Mouse (Mus musculus): ENCODE data around the gene Kmt5c. TPM values are rescaled to one million over a fixed set of nuclear protein-coding genes. Genes with fewer than 3 reads are reported as not detected.
"Not testable (repeated sequence)": the region's sequence is repeated elsewhere in the genome, so short reads cannot be mapped to it uniquely, and the experiment has no call there.

Kmt5c gene
- polyA plus RNA-seq, 1 experiment from 2014 or later = 88.1 TPM

DNA sequence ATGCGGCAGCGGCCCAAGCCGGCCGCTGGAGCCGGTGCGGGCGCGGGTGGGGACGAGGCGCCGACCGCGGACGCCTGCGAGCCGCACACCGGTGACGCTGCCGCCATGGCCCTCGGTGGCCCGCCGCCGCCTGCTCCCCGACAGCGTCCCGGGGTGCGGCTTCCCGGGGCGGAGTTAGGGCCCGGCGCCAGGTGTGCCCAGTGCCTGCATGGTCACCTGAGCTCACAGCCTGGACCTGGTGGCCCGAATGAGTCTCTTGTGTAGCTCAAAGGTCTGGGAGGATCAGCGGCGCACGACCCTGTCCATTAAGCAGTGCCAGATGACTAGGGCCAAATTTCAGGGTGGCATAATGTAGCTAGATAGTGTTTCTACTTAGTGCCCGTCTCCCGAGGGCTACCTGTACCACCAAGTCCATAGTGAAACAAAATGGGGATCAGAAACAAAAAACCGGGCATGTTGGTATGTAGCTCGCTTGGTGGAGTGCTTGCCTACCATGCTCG is 49.6 kb downstream of the Kmt5c start, which contains the start of gene Tmem238:
Gene Tmem238, minus strand, starts transcription at position 221 of the 500 bp plus-strand sequence.
- 7% methylated on average over 39 of the region's 40 CpGs for WGBS
- Histone ChIP-seq H3K4me2 (ENCODE audit: low read depth, low read length, severe bottlenecking) (peak within 1 kb of the TSS; percentile 85), H3K9ac (ENCODE audit: low read length) (peak within 1 kb of the TSS; percentile 80), H3K4me3 (ENCODE audit: low read depth, low read length) (peak within 1 kb of the TSS; percentile 48), H3K4me1 (replicated peaks; ENCODE audit: control insufficient read depth, insufficient read depth, low read length) (peaks cover 12% of the 10 kb centered on the region; the same call in 1 of the 2 replicates), H3K9me3 (ENCODE audit: control insufficient read depth, low read length) (no peaks in the 10 kb centered on the region), H3K27ac (ENCODE audit: low read depth, low read length) (no peak within 1 kb of the TSS), H3K27me3 (ENCODE audit: control insufficient read depth, insufficient read depth, low read length) (peaks cover 8% of the 10 kb centered on the region; the same call in 1 of the 2 replicates), H3K36me3 (ENCODE audit: control insufficient read depth, insufficient read depth, low read length) (peaks cover under 1% of the 10 kb centered on the region)
- ATAC-seq (replicated peaks; ENCODE audit: low FRiP score) (no peak; the same call in none of the 2 replicates), DNase-seq (ENCODE audit: low spot score) (no peak)

DNA sequence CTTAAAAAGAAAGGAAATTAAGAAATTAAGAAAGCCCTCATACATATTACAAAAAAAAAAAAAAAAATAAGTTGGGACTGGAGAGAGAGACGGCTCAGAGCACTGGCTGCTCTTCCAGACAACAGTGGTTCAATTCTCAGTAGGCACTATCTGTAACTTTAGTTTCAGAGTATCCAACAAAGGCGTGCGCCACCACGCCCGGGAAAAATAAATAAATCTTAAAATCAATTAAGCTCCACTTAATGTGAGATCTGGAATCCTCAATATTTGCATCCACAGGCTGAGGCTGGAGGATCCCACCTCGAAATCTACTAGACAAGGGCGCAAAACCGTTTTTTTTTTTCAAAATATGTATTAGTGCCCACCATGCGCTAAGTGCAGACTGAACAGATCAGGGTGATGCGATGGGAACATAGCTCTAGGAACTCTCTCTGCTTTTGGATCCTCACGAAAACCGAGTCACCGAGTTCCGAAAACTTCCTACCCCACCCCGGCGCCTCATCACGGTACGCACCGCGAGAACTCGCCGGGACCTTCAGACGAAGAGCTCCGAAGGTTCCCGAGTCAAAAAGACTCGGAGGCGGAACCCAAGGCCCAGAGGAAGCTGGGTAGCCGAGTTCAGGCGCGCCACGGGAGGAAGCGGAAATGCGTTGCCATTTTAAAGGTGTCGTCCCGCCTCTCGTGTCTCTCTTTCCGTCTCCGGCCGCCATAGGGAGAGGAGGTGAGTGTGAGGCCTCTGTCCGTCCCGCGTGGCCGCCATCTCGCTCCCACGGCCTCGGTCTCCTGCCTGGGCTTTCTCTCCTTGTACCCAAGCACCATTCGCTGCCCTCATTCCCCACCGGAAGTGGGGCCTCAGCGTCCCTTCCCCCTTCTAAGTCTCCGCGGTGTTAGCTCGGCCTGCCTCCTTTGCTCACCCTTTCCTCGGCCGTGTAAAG is 52.6 kb downstream of the Kmt5c start, which contains the start of gene Rpl28:
Gene Rpl28, plus strand, starts transcription at position 597 of the 935 bp plus-strand sequence.
- ATAC-seq (replicated peaks; ENCODE audit: low FRiP score) (peak; percentile 91), DNase-seq (ENCODE audit: low spot score) (peak; percentile 96)
- 2% methylated on average over 54 of the region's 54 CpGs for WGBS
- Histone ChIP-seq H3K27me3 (ENCODE audit: control insufficient read depth, insufficient read depth, low read length) (peaks cover 8% of the 10 kb centered on the region; the same call in 1 of the 2 replicates), H3K9ac (ENCODE audit: low read length) (peak within 1 kb of the TSS; percentile 72), H3K27ac (ENCODE audit: low read depth, low read length) (peak within 1 kb of the TSS; percentile 87), H3K4me1 (replicated peaks; ENCODE audit: control insufficient read depth, insufficient read depth, low read length) (peaks cover 12% of the 10 kb centered on the region; the same call in 1 of the 2 replicates), H3K9me3 (ENCODE audit: control insufficient read depth, low read length) (no peaks in the 10 kb centered on the region), H3K4me3 (ENCODE audit: low read depth, low read length) (peak within 1 kb of the TSS; percentile 61), H3K4me2 (ENCODE audit: low read depth, low read length, severe bottlenecking) (peak within 1 kb of the TSS; percentile 88), H3K36me3 (ENCODE audit: control insufficient read depth, insufficient read depth, low read length) (peaks cover 16% of the 10 kb centered on the region)

DNA sequence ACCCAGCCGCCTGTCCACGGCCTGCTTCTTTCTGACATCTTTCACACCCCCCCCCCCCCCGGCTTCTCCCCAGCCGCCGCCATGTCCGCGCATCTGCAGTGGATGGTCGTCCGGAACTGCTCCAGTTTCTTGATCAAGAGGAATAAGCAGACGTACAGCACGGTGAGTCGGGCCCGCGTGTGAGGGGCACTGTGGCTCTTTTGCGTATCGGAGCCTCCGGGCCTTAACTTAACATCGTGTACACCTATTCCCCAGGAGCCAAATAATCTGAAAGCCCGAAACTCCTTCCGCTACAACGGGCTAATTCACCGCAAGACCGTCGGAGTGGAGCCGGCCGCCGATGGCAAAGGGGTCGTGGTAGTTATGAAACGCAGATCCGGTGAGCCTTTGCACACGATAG is 53.3 kb downstream of the Kmt5c start:
- Histone ChIP-seq H3K4me2 (ENCODE audit: low read depth, low read length, severe bottlenecking) (peak overlapping the region; percentile 88), H3K36me3 (ENCODE audit: control insufficient read depth, insufficient read depth, low read length) (peaks cover 16% of the 10 kb centered on the region), H3K4me3 (ENCODE audit: low read depth, low read length) (peak overlapping the region; percentile 61), H3K4me1 (replicated peaks; ENCODE audit: control insufficient read depth, insufficient read depth, low read length) (peaks cover 12% of the 10 kb centered on the region; the same call in 1 of the 2 replicates), H3K27ac (ENCODE audit: low read depth, low read length) (peak overlapping the region; percentile 13; the same call in 1 of the 2 replicates), H3K9ac (ENCODE audit: low read length) (peak overlapping the region; percentile 72)
- H3K9me3 ChIP-seq (ENCODE audit: control insufficient read depth, low read length); DNase-seq (ENCODE audit: low spot score); ATAC-seq (replicated peaks; ENCODE audit: low FRiP score); H3K27me3 ChIP-seq (ENCODE audit: control insufficient read depth, insufficient read depth, low read length): not testable (repeated sequence)
- WGBS = 1% methylated on average over 31 of the region's 31 CpGs

DNA sequence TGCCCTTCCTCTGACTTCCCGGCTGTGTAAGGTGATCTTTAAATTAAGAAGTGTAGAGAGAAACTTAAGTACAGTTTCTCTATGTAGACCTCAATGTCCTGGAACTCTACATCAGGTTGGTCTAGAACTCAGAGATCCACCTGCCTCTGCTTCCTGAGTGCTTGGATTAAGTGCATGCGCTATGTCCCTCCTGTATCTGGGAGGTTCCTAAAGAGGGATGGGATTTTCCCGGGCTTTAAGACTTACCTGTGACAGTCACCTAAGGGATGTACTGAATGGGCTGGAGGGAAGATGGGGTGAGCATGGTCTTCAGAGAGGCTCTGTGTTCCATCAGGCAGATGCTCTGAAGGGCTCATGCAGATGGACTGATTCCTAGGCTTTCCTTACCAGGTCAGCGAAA is 53.8 kb downstream of the Kmt5c start:
- WGBS = 46% methylated on average over 4 of the region's 4 CpGs
- peak overlapping the region; percentile 18; the same call in 1 of the 2 replicates for H3K27ac ChIP-seq (ENCODE audit: low read depth, low read length)
- H3K4me1 ChIP-seq (replicated peaks; ENCODE audit: control insufficient read depth, insufficient read depth, low read length) = peaks cover 11% of the 10 kb centered on the region; the same call in 1 of the 2 replicates
- no peak for DNase-seq (ENCODE audit: low spot score)
- H3K9ac ChIP-seq (ENCODE audit: low read length) = peak overlapping the region; percentile 72
- H3K4me2 ChIP-seq (ENCODE audit: low read depth, low read length, severe bottlenecking) = peak overlapping the region; percentile 88
- peaks cover 5% of the 10 kb centered on the region; the same call in 1 of the 2 replicates for H3K27me3 ChIP-seq (ENCODE audit: control insufficient read depth, insufficient read depth, low read length)
- no peaks in the 10 kb centered on the region for H3K9me3 ChIP-seq (ENCODE audit: control insufficient read depth, low read length)
- H3K4me3 ChIP-seq (ENCODE audit: low read depth, low read length) = peak overlapping the region; percentile 61
- no peak for ATAC-seq (replicated peaks; ENCODE audit: low FRiP score)
- H3K36me3 ChIP-seq (ENCODE audit: control insufficient read depth, insufficient read depth, low read length) = peaks cover 16% of the 10 kb centered on the region

DNA sequence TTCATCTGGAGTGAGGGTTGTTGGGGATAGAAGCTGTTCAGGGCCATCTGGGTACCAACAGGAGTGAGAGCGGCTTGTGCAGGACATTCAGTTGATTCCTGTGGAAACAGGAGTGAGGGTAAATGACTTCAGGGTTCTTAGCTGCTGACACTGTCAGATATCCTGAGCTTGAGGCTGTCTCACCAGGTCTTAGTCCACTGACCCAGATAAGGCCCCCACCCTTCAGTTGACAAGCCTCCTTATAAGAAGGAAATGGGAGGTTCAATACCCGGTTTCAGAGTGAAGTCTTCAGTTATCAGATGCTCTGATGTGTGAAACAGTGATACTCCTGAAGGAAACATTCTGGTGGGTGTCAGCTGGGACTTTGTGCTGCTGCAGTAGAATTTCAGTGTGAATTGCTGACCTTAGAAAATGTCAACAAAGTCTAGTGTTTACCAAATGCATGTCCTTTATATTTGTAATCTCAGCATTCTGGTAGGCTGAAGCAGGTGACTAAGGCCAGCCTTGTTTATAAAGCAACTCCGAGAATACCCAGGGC is 54.8 kb downstream of the Kmt5c start:
- DNase-seq (ENCODE audit: low spot score) (no peak), ATAC-seq (replicated peaks; ENCODE audit: low FRiP score) (no peak)
- peaks cover 3% of the 10 kb centered on the region; the same call in 1 of the 2 replicates for H3K27me3 ChIP-seq (ENCODE audit: control insufficient read depth, insufficient read depth, low read length)
- 94% methylated on average over 3 of the region's 3 CpGs for WGBS
- H3K9ac ChIP-seq (ENCODE audit: low read length) = no peak overlapping the region
- peaks cover 7% of the 10 kb centered on the region; the same call in 1 of the 2 replicates for H3K4me1 ChIP-seq (replicated peaks; ENCODE audit: control insufficient read depth, insufficient read depth, low read length)
- H3K27ac ChIP-seq (ENCODE audit: low read depth, low read length) = no peak overlapping the region
- H3K4me3 ChIP-seq (ENCODE audit: low read depth, low read length) = no peak overlapping the region
- H3K4me2 ChIP-seq (ENCODE audit: low read depth, low read length, severe bottlenecking) = no peak overlapping the region
- H3K36me3 ChIP-seq (ENCODE audit: control insufficient read depth, insufficient read depth, low read length) = peaks cover 16% of the 10 kb centered on the region
- H3K9me3 ChIP-seq (ENCODE audit: control insufficient read depth, low read length) = no peaks in the 10 kb centered on the region

DNA sequence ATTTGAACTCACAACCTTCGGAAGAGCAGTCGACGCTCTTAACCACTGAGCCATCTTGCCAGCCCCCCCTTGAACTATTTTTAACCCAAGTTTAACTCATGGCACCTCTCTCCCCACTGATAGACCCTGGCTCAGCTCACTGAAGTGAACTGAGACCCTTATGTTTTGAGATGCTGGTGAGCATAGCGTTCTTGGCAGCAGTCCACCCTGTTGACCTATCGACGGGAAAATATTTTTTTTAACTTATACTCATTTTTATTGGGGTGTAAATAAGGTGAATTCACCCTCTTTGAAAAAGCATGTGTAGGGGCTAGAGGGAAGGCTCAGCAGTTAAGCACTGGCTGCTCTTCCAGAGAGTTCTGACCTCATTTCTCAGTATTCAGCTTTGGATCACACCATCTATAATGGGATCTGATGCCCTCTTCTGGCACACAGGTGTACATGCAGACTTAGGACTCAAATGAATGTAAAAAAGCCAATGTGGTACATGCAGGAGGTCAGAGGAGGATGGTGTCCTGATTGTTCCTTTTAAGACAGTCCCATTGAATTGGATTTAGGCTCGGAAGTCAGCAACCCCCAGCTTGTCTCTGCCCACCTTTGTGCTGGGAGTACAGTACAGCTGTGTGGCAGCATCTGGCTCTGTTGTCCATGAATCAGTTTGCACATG is 56.0 kb downstream of the Kmt5c start:
- 77% methylated on average over 7 of the region's 7 CpGs for WGBS
- H3K4me2 ChIP-seq (ENCODE audit: low read depth, low read length, severe bottlenecking) = no peak overlapping the region
- DNase-seq (ENCODE audit: low spot score) (no peak), ATAC-seq (replicated peaks; ENCODE audit: low FRiP score) (0 out of 2 replicates have a peak, but pooled peaks have one; percentile 10)
- no peaks in the 10 kb centered on the region for H3K9me3 ChIP-seq (ENCODE audit: control insufficient read depth, low read length)
- H3K36me3 ChIP-seq (ENCODE audit: control insufficient read depth, insufficient read depth, low read length) = peaks cover 16% of the 10 kb centered on the region
- peaks cover 7% of the 10 kb centered on the region; the same call in 1 of the 2 replicates for H3K4me1 ChIP-seq (replicated peaks; ENCODE audit: control insufficient read depth, insufficient read depth, low read length)
- H3K4me3 ChIP-seq (ENCODE audit: low read depth, low read length) = no peak overlapping the region
- no peak overlapping the region for H3K9ac ChIP-seq (ENCODE audit: low read length)
- no peaks in the 10 kb centered on the region; the same call in 1 of the 2 replicates for H3K27me3 ChIP-seq (ENCODE audit: control insufficient read depth, insufficient read depth, low read length)
- H3K27ac ChIP-seq (ENCODE audit: low read depth, low read length) = no peak overlapping the region
